Mouse (Mus musculus): ENCODE data around the gene Sorcs1.

Sorcs1 gene

DNA sequence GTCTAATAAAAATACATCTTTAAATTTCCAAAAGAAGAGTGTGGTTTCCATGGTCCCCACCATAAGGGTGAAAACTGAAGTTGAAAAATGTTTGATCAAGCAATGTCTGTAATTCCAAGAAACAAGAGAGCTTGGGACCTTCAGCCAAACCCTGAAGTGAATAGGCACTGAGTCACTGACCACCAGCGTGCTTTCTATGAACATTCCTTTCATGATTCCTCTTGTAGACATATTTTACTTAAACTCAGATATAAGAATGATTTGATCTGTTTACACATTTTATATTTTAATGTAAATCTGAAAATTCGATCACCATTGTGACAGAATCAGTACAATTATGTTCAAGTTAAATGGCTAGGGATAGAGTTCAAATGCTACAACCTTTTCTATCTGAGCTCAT is 112.1 kb downstream of the Sorcs1 start:
- DNase-seq (ENCODE audit: low read depth, low spot score): no peak

- DNase-seq (ENCODE audit: low read depth, low spot score): no peak
Measured at GRCm38 (mm10) chr19:50558771-50559170, 119.7 kb downstream of the Sorcs1 start.

DNA sequence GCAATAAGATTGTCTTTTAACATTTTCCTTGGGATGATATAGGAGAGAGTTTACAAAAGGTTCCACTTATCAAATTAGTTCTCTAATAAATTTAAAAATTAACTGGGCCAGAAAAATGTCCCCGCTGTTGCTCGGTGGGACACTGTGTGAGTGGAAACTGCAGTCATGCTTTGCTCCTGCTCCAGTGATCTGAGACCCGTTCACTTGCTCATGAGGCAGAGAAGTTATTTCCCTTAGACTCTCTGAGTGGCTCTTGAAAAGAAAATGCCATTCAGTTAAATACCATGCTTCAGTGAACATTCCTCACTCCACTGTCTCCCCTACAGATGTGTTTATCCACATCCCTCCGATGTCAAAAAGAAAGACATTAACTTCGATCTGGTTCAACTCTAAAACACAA is 144.4 kb downstream of the Sorcs1 start:
- DNase-seq (ENCODE audit: low read depth, low spot score): no peak

DNA sequence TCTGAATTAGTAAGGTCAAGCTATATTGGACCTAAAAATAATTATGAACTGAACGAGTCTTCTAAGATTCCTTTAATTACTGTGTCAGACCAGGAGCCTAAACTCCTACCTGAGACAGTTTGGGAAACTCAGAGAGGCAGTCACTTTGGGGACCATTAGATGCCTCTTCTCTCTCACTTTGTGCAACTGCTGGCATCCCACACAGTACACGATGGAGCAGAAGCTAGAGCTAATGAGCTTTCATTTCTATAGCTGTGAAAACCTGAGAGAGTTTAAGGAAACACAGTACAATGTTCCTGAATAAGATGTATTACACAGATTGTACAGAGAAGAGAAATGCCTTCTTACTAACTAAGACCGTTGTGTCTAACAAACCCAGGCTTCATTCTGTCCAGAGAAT is 150.6 kb downstream of the Sorcs1 start:
- no peak for DNase-seq (ENCODE audit: low read depth, low spot score)

DNA sequence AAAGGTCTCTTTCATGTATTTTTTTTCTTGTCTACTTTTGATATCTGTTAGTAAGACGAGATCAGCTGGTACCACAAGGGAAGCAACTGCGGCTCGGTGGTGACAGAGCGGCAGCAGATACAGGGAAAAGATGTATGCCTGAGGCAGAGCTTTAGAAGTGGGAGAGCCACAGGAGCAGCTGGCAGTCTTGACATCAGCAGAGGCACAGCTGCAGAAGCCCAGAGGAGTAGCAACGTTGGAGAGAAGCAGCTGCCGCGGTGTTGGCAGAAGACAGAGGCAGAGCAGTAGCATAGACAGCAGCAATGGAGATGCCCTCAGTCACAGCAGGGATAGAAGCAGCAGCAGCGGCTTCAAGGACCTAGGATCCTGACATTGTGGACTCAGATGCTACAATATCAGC is 152.4 kb downstream of the Sorcs1 start:
- DNase-seq (ENCODE audit: low read depth, low spot score): no peak

DNA sequence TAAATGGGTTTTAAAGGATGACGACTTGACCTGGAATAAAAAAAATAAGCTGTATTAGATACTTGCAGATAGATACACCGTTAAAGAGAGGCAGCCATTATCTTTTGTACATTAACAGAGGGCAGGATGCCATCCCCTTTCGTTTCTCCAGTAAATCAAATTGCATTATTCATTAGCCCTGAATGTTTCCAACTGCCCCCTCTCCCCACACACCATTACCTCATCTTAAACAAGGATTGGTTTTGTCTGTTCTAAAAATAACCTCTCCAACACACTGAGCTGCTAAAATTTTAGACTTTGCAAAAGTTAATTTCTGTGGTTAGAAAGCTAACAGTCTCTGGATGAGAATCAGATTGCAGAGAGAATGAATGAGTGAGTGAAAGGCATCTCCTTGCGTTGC is 156.5 kb downstream of the Sorcs1 start:
- DNase-seq (ENCODE audit: low read depth, low spot score): no peak

GRCm38 (mm10) chr19:50515059-50515673 is 163.3 kb downstream of the Sorcs1 start:
- no peak for DNase-seq (ENCODE audit: low read depth, low spot score)

GRCm38 (mm10) chr19:50514309-50514830 is 164.1 kb downstream of the Sorcs1 start:
- DNase-seq (ENCODE audit: low read depth, low spot score): no peak

- no peak for DNase-seq (ENCODE audit: low read depth, low spot score)
Measured at GRCm38 (mm10) chr19:50502816-50503215, 175.6 kb downstream of the Sorcs1 start.

DNA sequence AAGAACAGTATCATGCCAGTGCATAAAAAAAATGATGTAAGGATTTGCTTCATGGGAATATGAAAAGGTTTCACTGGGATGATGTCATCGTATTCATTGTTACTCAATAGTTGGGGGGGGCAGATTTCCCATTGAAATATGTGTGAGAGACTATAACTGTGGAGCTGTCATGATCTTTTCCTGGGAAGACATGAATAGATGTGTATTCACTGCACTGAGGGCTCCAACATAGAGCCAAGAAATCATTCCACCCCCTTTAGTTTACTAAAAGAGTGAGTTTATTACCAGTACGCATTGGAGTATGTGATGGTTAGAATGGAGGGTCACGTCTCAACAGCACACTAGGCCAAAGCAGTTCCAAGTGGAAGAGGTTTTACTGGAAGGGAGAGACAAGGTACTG is 187.3 kb downstream of the Sorcs1 start:
- no peak for DNase-seq (ENCODE audit: low read depth, low spot score)

DNA sequence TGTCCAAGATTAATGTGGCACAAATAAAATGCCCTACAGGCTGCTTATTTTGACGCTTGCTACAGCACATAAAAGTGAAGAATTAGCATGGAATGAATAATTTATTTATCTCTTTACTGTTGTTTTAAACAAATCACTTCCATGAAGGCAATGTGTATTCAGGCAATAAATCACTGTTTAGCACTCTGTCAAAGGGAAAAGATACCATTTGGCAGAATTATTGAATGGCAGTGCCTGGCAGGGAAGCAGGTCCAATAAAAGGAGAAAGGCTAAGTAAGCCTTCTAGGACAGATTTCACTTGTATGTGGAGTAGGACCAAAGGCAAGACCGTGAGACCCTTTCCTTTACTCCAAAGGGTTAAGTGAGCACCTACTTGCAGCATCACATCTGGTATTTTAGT is 187.7 kb downstream of the Sorcs1 start:
- no peak for DNase-seq (ENCODE audit: low read depth, low spot score)

DNA sequence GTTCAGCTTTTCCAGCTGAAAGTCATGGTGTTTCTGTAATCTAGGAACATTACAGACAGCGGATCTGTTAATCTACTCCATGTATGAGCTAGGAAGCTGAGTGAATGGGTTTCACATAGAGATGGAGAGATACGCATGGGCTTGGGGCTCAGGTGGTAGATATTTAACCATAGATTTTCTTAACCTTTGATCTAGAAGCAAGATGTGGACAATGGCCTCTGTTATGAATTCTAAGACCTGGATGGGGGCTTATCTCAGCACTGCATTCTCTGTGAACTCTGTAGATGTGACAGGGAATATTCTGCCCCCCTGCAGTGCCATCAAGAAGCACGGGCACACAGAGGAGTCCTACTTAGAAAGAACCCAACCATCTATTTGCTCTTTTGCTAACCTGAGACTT is 188.7 kb downstream of the Sorcs1 start:
- no peak for DNase-seq (ENCODE audit: low read depth, low spot score)

DNA sequence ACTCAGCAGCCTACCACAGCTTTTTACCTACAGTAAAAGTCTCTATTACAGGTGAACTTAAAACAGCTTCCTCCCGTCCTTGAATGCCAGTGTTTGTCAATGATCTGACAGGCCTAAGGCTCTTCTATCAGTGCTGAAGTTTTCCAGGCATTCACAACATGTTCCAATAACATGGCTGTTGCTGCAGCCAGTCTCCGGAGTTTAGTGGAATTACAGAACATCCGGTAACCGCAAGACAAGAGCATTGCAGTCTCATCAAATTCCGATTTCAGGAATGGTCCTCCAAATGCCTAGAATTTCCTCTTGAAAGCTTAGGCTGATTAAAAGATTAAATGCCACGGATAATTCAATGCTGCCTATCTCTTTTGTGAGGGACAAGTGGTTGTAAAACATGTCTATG is 190.0 kb downstream of the Sorcs1 start:
- no peak for DNase-seq (ENCODE audit: low read depth, low spot score)

DNA sequence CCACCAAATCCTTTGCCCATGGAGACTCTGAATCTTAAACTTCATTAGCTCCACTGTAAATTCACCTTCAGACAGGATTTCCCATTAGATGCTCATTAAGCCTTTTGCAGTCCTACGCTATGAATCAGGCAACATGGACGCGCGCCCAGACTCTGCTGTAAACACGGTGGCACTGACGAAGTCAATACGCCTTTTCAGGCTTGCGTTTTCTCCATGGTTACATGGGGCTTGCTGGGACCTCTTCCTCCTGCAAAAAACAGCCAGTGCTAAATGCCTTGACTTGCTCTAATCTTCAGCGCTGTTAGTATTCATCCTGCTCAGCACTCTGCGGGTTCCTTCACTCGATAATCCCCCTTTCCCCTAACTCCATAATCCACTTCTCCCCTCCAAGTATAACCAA is 190.7 kb downstream of the Sorcs1 start:
- no peak for DNase-seq (ENCODE audit: low read depth, low spot score)

DNA sequence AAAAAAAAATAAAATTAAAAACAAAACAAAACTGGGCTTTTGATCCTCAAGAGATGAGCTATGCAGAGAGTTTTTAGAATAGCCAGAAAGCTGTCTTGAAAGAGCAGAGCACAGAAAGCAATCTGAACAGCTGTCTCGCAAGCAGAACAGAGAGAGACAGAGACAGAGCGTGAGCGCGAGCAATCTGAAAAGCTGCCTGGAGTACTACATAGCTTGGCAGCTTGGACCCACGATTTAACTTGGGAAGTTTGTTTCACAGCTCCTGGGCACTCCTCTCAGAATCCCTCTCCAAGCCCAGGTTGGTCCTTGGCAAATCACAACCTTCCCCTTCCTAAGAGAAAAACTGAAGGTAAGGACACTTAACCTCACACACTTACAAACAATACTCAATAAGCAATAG is 192.1 kb downstream of the Sorcs1 start:
- DNase-seq (ENCODE audit: low read depth, low spot score): no peak

DNA sequence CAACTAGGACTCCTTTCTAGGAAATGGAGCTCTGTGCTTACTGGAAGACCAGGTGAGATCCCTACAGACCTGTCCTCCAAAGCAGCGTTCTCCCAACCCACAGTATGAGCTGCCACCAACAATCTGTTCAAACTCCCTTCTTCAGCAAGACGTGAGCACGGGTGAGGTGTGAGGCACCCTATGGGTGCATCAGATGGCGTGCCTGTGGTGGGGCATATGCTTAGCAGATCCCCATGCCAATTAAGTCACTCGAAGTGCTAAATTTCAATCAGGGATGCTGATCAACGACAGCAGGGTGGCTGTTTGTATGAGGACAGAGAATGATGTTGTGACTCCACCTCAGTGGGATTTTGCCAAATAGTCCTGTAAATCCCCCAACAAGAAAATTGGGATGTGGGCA is 201.7 kb downstream of the Sorcs1 start:
- no peak for DNase-seq (ENCODE audit: low read depth, low spot score)

GRCm38 (mm10) chr19:50468592-50468991 is 209.9 kb downstream of the Sorcs1 start:
- DNase-seq (ENCODE audit: low read depth, low spot score): no peak

DNA sequence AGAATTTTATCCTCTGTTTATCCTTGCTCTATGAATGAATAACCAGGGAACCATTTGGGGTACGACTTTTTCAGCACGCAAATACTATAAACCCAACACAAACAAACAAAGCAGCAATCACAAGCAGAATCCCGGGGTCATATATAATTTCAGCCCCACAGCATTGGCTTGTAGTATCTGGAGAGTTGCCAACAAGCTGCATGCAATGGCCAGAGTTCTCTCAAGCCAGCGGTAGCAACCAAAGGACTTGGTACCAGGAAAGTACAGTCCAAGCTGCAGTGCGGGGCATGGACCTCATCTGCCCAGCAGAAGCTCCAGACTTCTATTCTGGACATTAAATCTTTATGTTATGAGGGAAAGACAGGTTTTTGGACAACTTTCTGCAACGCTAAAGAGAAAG is 213.6 kb downstream of the Sorcs1 start:
- DNase-seq (ENCODE audit: low read depth, low spot score): no peak

- no peak for DNase-seq (ENCODE audit: low read depth, low spot score)
Measured at GRCm38 (mm10) chr19:50458581-50458980, 219.9 kb downstream of the Sorcs1 start.

GRCm38 (mm10) chr19:50457275-50457892 is 221.1 kb downstream of the Sorcs1 start:
- no peak for DNase-seq (ENCODE audit: low read depth, low spot score)

- DNase-seq (ENCODE audit: low read depth, low spot score): no peak
Measured at GRCm38 (mm10) chr19:50441099-50441498, 237.3 kb downstream of the Sorcs1 start.

GRCm38 (mm10) chr19:50440246-50440910 is 238.1 kb downstream of the Sorcs1 start:
- DNase-seq (ENCODE audit: low read depth, low spot score): no peak

GRCm38 (mm10) chr19:50439464-50439881 is 239.0 kb downstream of the Sorcs1 start:
- DNase-seq (ENCODE audit: low read depth, low spot score): no peak
